Mouse (Mus musculus) stomach, embryonic 14.5 days (tissue): ENCODE measurements at regions not wholly inside any gene's neighbourhood (a gene's known extent, or its start where the extent isn't known, plus 50 kb on each side); places are given as distances from the start of the nearest gene placed in this dataset.

ENCODE experiments used
- ATAC-seq: fragments of 200-750 bp; cut with Nextera tagmentation; 2 replicates; pipeline ENCODE4 v1.8.0; 2017; ENCODE audit warnings: low read depth, moderate TSS enrichment; ENCODE audit not compliant: insufficient number of reproducible peaks, insufficient read depth, low FRiP score
- H3K27ac ChIP-seq: fragments of 300-500 bp; sonication (generic); 2 replicates; pipeline ENCODE4 v1.5.1; 2014; ENCODE audit warnings: mild to moderate bottlenecking, low read length, moderate library complexity, mixed read lengths
- H3K27me3 ChIP-seq: fragments of 300-500 bp; sonication (generic); 2 replicates; pipeline ENCODE4 v1.6.1; 2014; ENCODE audit warnings: low read length, control low read depth, mixed read lengths; ENCODE audit not compliant: control insufficient read depth, insufficient read depth
- H3K36me3 ChIP-seq: fragments of 300-500 bp; sonication (generic); 2 replicates; pipeline ENCODE4 v1.6.1; 2014; ENCODE audit warnings: mild to moderate bottlenecking, control low read depth, low read length, moderate library complexity, mixed read lengths; ENCODE audit not compliant: control insufficient read depth, insufficient read depth
- H3K4me1 ChIP-seq: fragments of 300-500 bp; sonication (generic); 2 replicates; pipeline ENCODE4 v1.6.1; 2014; ENCODE audit warnings: low read length, control low read depth, mixed read lengths; ENCODE audit not compliant: control insufficient read depth, insufficient read depth
- H3K4me2 ChIP-seq: fragments of 300-500 bp; sonication (generic); replicated peaks from 2 replicates; pipeline ENCODE4 v1.6.1; 2014; ENCODE audit warnings: low read depth, low read length, control low read depth
- H3K4me3 ChIP-seq: fragments of 300-500 bp; sonication (generic); 2 replicates; pipeline ENCODE4 v1.5.1; 2014; ENCODE audit warnings: low read depth, low read length, control low read depth
- H3K9ac ChIP-seq: fragments of 300-500 bp; sonication (generic); replicated peaks from 2 replicates; pipeline ENCODE4 v1.6.1; 2014; ENCODE audit warnings: low read depth, mild to moderate bottlenecking, control low read depth, low read length, moderate library complexity, mixed read lengths
- H3K9me3 ChIP-seq: fragments of 300-500 bp; sonication (generic); 2 replicates; pipeline ENCODE4 v1.6.1; 2016; ENCODE audit warnings: low read depth, low read length, control low read depth; ENCODE audit not compliant: control insufficient read depth
- WGBS: fragments of 180-500 bp; shearing (Covaris S2); extraction: QIAGEN DNeasy Blood & Tissue Kit; methylation state at CpG from one replicate; pipeline ENCODE4 v1.1.7; 2014; 5-methylcytosine and 5-hydroxymethylcytosine counted together

GRCm38 (mm10) chr7:63313096-63313495 lies 100.7 kb upstream of the Chrna7 start:
- H3K27me3 ChIP-seq = no peaks in the 10 kb centered on the region
- WGBS = 85% methylated on average over 1 of the region's 1 CpGs
- H3K27ac ChIP-seq = no peak overlapping the region
- H3K4me2 ChIP-seq = no peak overlapping the region
- H3K9ac ChIP-seq = no peak overlapping the region
- H3K4me3 ChIP-seq = no peak overlapping the region
- H3K4me1 ChIP-seq = no peaks in the 10 kb centered on the region
- no peaks in the 10 kb centered on the region for H3K9me3 ChIP-seq
- H3K36me3 ChIP-seq = no peaks in the 10 kb centered on the region
- ATAC-seq = no peak

- 0% methylated on average over 2 of the region's 2 CpGs for WGBS
- no peaks in the 10 kb centered on the region for H3K36me3 ChIP-seq
- no peak overlapping the region for H3K9ac ChIP-seq
- ATAC-seq = 0 out of 2 replicates have a peak, but pooled peaks have one; percentile 29
- no peak overlapping the region for H3K4me2 ChIP-seq
- no peaks in the 10 kb centered on the region for H3K27me3 ChIP-seq
- no peak overlapping the region for H3K4me3 ChIP-seq
- no peaks in the 10 kb centered on the region for H3K9me3 ChIP-seq
- H3K4me1 ChIP-seq = no peaks in the 10 kb centered on the region
- no peak overlapping the region for H3K27ac ChIP-seq
Measured at GRCm38 (mm10) chr7:63319594-63319993, 107.2 kb upstream of the Chrna7 start.

GRCm38 (mm10) chr7:63321171-63321570 lies 108.8 kb upstream of the Chrna7 start:
- Histone ChIP-seq H3K9me3 (no peaks in the 10 kb centered on the region), H3K9ac (no peak overlapping the region), H3K36me3 (no peaks in the 10 kb centered on the region), H3K4me1 (no peaks in the 10 kb centered on the region), H3K27ac (no peak overlapping the region), H3K27me3 (no peaks in the 10 kb centered on the region), H3K4me3 (no peak overlapping the region), H3K4me2 (no peak overlapping the region)
- ATAC-seq = no peak
- WGBS = 76% methylated on average over 5 of the region's 5 CpGs

GRCm38 (mm10) chr7:63321951-63322710 lies 109.8 kb upstream of the Chrna7 start:
- 32% methylated on average over 11 of the region's 11 CpGs for WGBS
- no peak for ATAC-seq

GRCm38 (mm10) chr7:63335146-63335545 lies 109.4 kb upstream of the Otud7a start:
- Histone ChIP-seq H3K4me3 (no peak overlapping the region), H3K4me1 (no peaks in the 10 kb centered on the region), H3K4me2 (no peak overlapping the region), H3K9me3 (no peaks in the 10 kb centered on the region), H3K27me3 (no peaks in the 10 kb centered on the region), H3K27ac (no peak overlapping the region), H3K9ac (no peak overlapping the region), H3K36me3 (no peaks in the 10 kb centered on the region)
- WGBS = 21% methylated on average over 1 of the region's 1 CpGs
- no peak for ATAC-seq

More at GRCm38 (mm10) chr7:63321951-63322710, 109.8 kb upstream of the Chrna7 start:
- Histone ChIP-seq H3K27ac (no peak overlapping the region), H3K9ac (no peak overlapping the region), H3K4me1 (no peaks in the 10 kb centered on the region), H3K4me2 (no peak overlapping the region), H3K36me3 (no peaks in the 10 kb centered on the region), H3K9me3 (no peaks in the 10 kb centered on the region), H3K27me3 (no peaks in the 10 kb centered on the region), H3K4me3 (no peak overlapping the region)

GRCm38 (mm10) chr7:63336072-63336471 lies 108.5 kb upstream of the Otud7a start:
- no peaks in the 10 kb centered on the region for H3K36me3 ChIP-seq
- H3K4me3 ChIP-seq = no peak overlapping the region
- no peaks in the 10 kb centered on the region for H3K27me3 ChIP-seq
- no peaks in the 10 kb centered on the region for H3K4me1 ChIP-seq
- H3K9ac ChIP-seq = no peak overlapping the region
- no peak overlapping the region for H3K4me2 ChIP-seq
- no peak overlapping the region for H3K27ac ChIP-seq
- no peak for ATAC-seq
- no peaks in the 10 kb centered on the region for H3K9me3 ChIP-seq
- WGBS = 56% methylated on average over 3 of the region's 3 CpGs

GRCm38 (mm10) chr7:63341716-63342115 lies 102.8 kb upstream of the Otud7a start:
- 67% methylated on average over 4 of the region's 4 CpGs for WGBS
- Histone ChIP-seq H3K9me3 (no peaks in the 10 kb centered on the region), H3K4me1 (no peaks in the 10 kb centered on the region), H3K4me2 (no peak overlapping the region), H3K27ac (no peak overlapping the region), H3K36me3 (no peaks in the 10 kb centered on the region), H3K27me3 (no peaks in the 10 kb centered on the region), H3K9ac (no peak overlapping the region), H3K4me3 (no peak overlapping the region)
- no peak for ATAC-seq

- H3K9me3 ChIP-seq = no peaks in the 10 kb centered on the region
- no peak for ATAC-seq
Measured at GRCm38 (mm10) chr7:63345671-63346392, 98.7 kb upstream of the Otud7a start.

More at GRCm38 (mm10) chr7:63345671-63346392, 98.7 kb upstream of the Otud7a start:
- 30% methylated on average over 11 of the region's 11 CpGs for WGBS
- H3K4me1 ChIP-seq = no peaks in the 10 kb centered on the region
- no peaks in the 10 kb centered on the region for H3K36me3 ChIP-seq
- no peak overlapping the region for H3K4me3 ChIP-seq
- no peak overlapping the region for H3K9ac ChIP-seq
- H3K27me3 ChIP-seq = no peaks in the 10 kb centered on the region
- no peak overlapping the region for H3K4me2 ChIP-seq
- H3K27ac ChIP-seq = no peak overlapping the region
